10 mouse cellular contexts compared by ENCODE assay signal in the genomic region with DNA sequence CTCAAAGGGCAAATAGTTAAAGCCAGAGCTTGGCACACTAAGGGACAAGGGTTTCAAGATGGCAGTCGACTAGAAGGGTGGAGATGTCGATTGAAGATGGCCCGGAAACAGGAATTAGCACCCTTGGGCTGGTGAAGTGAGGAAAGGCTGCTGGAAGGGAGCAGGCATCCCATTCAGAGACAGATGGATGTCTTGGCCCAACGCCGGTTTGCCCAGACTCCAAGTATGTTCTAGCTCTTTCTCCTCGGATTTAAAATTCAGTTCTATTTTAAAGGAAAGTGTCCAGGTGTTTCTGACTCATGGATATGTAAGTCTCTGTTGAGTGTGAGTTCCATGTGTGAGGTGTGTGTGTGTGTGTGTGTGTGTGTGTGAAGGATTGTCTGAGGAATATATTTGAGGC. TPM values are rescaled to one million over a fixed set of nuclear protein-coding genes. Genes with fewer than 3 reads are reported as not detected.
DNase-seq lines count a peak whose midpoint lies in the region; ATAC-seq lines count a peak whose summit lies in the region.
"Had no signal": no experiment of that assay in that cellular context is flagged by ENCODE, and none has a peak within 500 bp of the region (broad histone marks: within the 10 kb centered on the region; RNA-seq: fewer than 3 reads in every experiment).

No protein-coding gene starts in this region.

- H3K27me3 ChIP-seq in heart, embryonic 11.5 days (ENCODE audit: control insufficient read depth, insufficient read depth, low read length): no peaks in the 10 kb centered on the region
- H3K27me3 ChIP-seq in hindbrain, embryonic 10.5 days (ENCODE audit: insufficient read depth, poor library complexity, severe bottlenecking): no peaks in the 10 kb centered on the region
- H3K27me3 ChIP-seq: lung, embryonic 15.5 days had no signal

- H3K4me1 ChIP-seq in heart, embryonic 11.5 days (ENCODE audit: control insufficient read depth, insufficient read depth, low read length): peaks cover 5% of the 10 kb centered on the region
- peaks cover 23% of the 10 kb centered on the region; the same call in 1 of the 2 replicates for H3K4me1 ChIP-seq in hindbrain, embryonic 10.5 days (replicated peaks)

- WGBS in heart, embryonic 11.5 days (ENCODE audit: insufficient replicate concordance): 73% methylated on average over 6 of the region's 6 CpGs
- 93% methylated on average over 6 of the region's 6 CpGs for WGBS in hindbrain, embryonic 10.5 days

- no peaks in the 10 kb centered on the region for H3K9me3 ChIP-seq in heart, embryonic 11.5 days (replicated peaks; ENCODE audit: control insufficient read depth, low read length)
- no peaks in the 10 kb centered on the region for H3K9me3 ChIP-seq in hindbrain, embryonic 10.5 days
- H3K9me3 ChIP-seq: lung, embryonic 15.5 days had no signal

- H3K27ac ChIP-seq in heart, embryonic 11.5 days (ENCODE audit: low read depth, low read length): no peak overlapping the region
- H3K27ac ChIP-seq in hindbrain, embryonic 10.5 days: no peak overlapping the region
- H3K27ac ChIP-seq: lung, embryonic 15.5 days had no signal

- H3K36me3 ChIP-seq in heart, embryonic 11.5 days (ENCODE audit: control insufficient read depth, insufficient read depth, low read length): no peaks in the 10 kb centered on the region
- H3K36me3 ChIP-seq in hindbrain, embryonic 10.5 days: no peaks in the 10 kb centered on the region
- H3K36me3 ChIP-seq: lung, embryonic 15.5 days had no signal

- H3K4me3 ChIP-seq in heart, embryonic 11.5 days (ENCODE audit: low read depth, low read length): no peak overlapping the region
- no peak overlapping the region for H3K4me3 ChIP-seq in hindbrain, embryonic 10.5 days
- H3K4me3 ChIP-seq: lung, embryonic 15.5 days had no signal

- DNase-seq in heart, adult 18-20 months: peak; percentile 43 to 60
- DNase-seq in layer of hippocampus, adult 9-11 months: peak; percentile 83
- DNase-seq in right cerebral cortex, postnatal 10 days (ENCODE audit: low spot score in 2 of 2): peak; percentile 91 to 94
- no peak for DNase-seq in liver
- DNase-seq in hindbrain, embryonic 10.5 days (ENCODE audit: low spot score): no peak
- no peak for DNase-seq in spleen, postnatal 4 days (ENCODE audit: low spot score in 2 of 2)

- H3K9ac ChIP-seq in heart, embryonic 11.5 days (ENCODE audit: low read depth, low read length): no peak overlapping the region
- H3K9ac ChIP-seq: lung, embryonic 15.5 days had no signal

- no peak overlapping the region for H3K4me2 ChIP-seq in heart, embryonic 11.5 days
- H3K4me2 ChIP-seq: lung, embryonic 15.5 days had no signal

- ATAC-seq in heart, embryonic 11.5 days (replicated peaks; ENCODE audit: insufficient number of reproducible peaks, low FRiP score, low TSS enrichment): no peak
- ATAC-seq in frontal cortex, adult (ENCODE audit: low TSS enrichment): peak; percentile 88

RNA-seq across cellular contexts. Expression of gene Col23a1, which starts 53.1 kb away (rescaled TPM):
- total RNA-seq in heart, adult 18-20 months (2021): 1 to 10 TPM; 2.0 to 2.1 TPM
- 10.3 and 10.7 TPM in 2 replicates for polyA plus RNA-seq in heart, embryonic 11.5 days (2014; fragmentation: Nextera tagmentation; extraction: Ambion mirVana)
- 16.1 and 16.6 TPM in 2 replicates for polyA plus RNA-seq in hindbrain, embryonic 10.5 days (2016; fragmentation: Nextera tagmentation; extraction: Ambion mirVana)
- total RNA-seq: monocyte, adult 5-6 weeks had no signal

Comparison
In these comparisons a context has a peak if more than half of its experiments do, and no peak if none do; other contexts are left out.
1. DNase-seq: peak in heart, adult 18-20 months (2 of 2), layer of hippocampus, adult 9-11 months (single experiment) and right cerebral cortex, postnatal 10 days (2 of 2); none in liver (single experiment), hindbrain, embryonic 10.5 days (single experiment) and spleen, postnatal 4 days (0 of 2).